Mouse (Mus musculus) bone marrow macrophage, adult 2 months (primary cell): ENCODE data around the gene Lamb1.

ENCODE experiments used
- CTCF ChIP-seq: IDR thresholded peaks from 2 replicates; pipeline ENCODE4 v1.5.1; 2012; ENCODE audit warnings: low read depth, mild to moderate bottlenecking, low read length, moderate library complexity
- POLR2A ChIP-seq: IDR thresholded peaks from 2 replicates; pipeline ENCODE4 v1.6.1; 2012; ENCODE audit warnings: mild to moderate bottlenecking, low read depth, low read length, borderline replicate concordance

DNA sequence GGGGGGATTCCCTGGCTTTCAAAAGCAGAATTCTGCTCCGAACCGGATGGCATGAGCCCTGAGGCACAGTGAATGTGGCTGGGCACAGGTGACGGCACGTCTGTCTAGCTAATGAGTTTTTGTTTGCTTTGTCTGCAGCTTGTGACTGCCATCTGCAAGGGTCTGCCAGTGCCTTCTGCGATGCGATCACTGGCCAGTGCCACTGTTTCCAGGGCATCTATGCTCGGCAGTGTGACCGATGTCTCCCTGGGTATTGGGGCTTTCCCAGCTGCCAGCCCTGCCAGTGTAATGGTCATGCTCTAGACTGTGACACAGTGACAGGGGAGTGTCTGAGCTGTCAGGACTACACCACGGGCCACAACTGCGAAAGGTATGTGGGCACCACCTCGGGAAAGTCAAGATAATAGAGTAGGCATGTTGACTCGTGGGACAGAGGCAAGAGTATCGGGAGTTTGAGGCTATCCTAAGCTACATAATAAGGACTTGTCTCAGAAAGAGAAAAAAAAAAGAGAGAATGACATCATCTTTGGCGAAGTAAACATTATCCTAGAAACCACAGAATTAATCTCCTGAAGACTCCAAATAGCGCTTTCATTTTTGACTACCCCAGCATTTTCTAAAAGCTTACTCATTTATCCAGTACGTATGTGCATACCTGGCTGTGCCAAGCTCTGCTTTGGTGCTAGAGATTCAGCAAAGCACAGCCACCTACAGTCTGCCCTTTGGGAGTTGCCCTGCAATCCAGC, 37.9 kb downstream of the Lamb1 start:
- TF ChIP-seq POLR2A: no peak
- no peak for TF ChIP-seq CTCF
